Mouse (Mus musculus): ENCODE results near the gene Taf1a.

DNA sequence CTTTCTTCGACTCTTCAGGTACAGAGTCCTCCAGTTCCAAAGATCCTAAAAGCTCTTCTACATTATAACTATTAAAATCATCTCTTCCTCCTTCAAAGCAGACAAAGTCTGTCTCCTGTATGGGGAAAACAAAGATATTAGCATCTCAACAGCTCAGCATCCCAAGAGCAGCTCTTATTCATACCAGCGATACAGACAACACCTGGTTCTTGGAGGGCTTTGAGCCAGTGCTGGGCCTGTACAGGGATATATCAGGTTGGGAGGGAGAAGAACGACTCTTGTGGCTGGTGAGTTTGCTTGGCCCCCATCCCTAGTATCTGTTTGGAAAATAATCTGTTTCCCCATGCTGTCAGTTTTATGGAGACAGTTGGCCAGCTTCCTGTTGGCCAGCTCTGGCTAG is 29.9 kb upstream of the Taf1a start:
- TF ChIP-seq POLR2A (IDR thresholded peaks at IDR 0.05; ENCODE audit: low read depth, low read length) (no peak), CTCF (IDR thresholded peaks at IDR 0.05; ENCODE audit: extremely low read depth, insufficient read depth, insufficient read length, insufficient replicate concordance) (no peak)
